Mouse (Mus musculus) forebrain, embryonic 11.5 days (tissue): ENCODE measurements around the gene Slc6a2. TPM values are rescaled to one million over a fixed set of nuclear protein-coding genes. Genes with fewer than 3 reads are reported as not detected.

Experiments
- ATAC-seq: fragments of 200-750 bp; cut with Nextera tagmentation; replicated peaks from 2 replicates; pipeline ENCODE4 v1.8.0; 2017; ENCODE audit warnings: moderate TSS enrichment; ENCODE audit not compliant: low FRiP score
- DNase-seq: peaks from one replicate; pipeline ENCODE4 v3.0.0-alpha.2; 2017; ENCODE audit warnings: low spot score
- H3K27ac ChIP-seq: fragments of 300-500 bp; sonication (generic); 2 replicates; pipeline ENCODE4 v1.5.1; 2014; ENCODE audit warnings: low read depth, low read length
- H3K27me3 ChIP-seq: fragments of 300-500 bp; sonication (generic); 2 replicates; pipeline ENCODE4 v1.6.1; 2014; ENCODE audit warnings: mild to moderate bottlenecking, low read length, mixed read lengths; ENCODE audit not compliant: control insufficient read depth, insufficient read depth
- H3K36me3 ChIP-seq: fragments of 300-500 bp; sonication (generic); 2 replicates; pipeline ENCODE4 v1.6.1; 2014; ENCODE audit warnings: mild to moderate bottlenecking, low read length, moderate library complexity, mixed read lengths; ENCODE audit not compliant: control insufficient read depth, insufficient read depth
- H3K4me1 ChIP-seq: fragments of 300-500 bp; sonication (generic); replicated peaks from 2 replicates; pipeline ENCODE4 v1.6.1; 2014; ENCODE audit warnings: low read length, mixed read lengths; ENCODE audit not compliant: control insufficient read depth, insufficient read depth
- H3K4me2 ChIP-seq: fragments of 300-500 bp; sonication (generic); 2 replicates; pipeline ENCODE4 v1.6.1; 2014; ENCODE audit warnings: low read depth, mild to moderate bottlenecking, low read length, moderate library complexity, mixed read lengths; ENCODE audit not compliant: severe bottlenecking
- H3K4me3 ChIP-seq: fragments of 300-500 bp; sonication (generic); 2 replicates; pipeline ENCODE4 v1.5.1; 2014; ENCODE audit warnings: low read depth, low read length
- H3K9ac ChIP-seq: fragments of 300-500 bp; sonication (generic); 2 replicates; pipeline ENCODE4 v1.6.1; 2014; ENCODE audit warnings: low read length
- H3K9me3 ChIP-seq: fragments of 300-500 bp; sonication (generic); 2 replicates; pipeline ENCODE4 v1.6.1; 2016; ENCODE audit warnings: low read length, mixed read lengths; ENCODE audit not compliant: control insufficient read depth
- WGBS: fragments of 180-500 bp; shearing (Covaris S2); extraction: QIAGEN DNeasy Blood & Tissue Kit; methylation state at CpG from one replicate; pipeline ENCODE4 v1.1.7; 2014; 5-methylcytosine and 5-hydroxymethylcytosine counted together
- microRNA-seq: library from miRNA; unstranded; fragments of <30 nt; microRNA quantifications from one replicate; pipeline ENCODE4, GENCODE M21; 2016; ENCODE audit not compliant: insufficient number of aligned reads
- polyA plus RNA-seq: library from polyadenylated mRNA; unstranded; fragments of >200 nt; fragmentation: Nextera tagmentation; extraction: Ambion mirVana; gene quantifications from 2 replicates; pipeline ENCODE4 v1.2.1, GENCODE M21; 2014

Slc6a2 gene
- polyA plus RNA-seq, 1 experiment from 2014 or later: not detected

- no peak overlapping the region for H3K9ac ChIP-seq
- H3K36me3 ChIP-seq: no peaks in the 10 kb centered on the region
- no peak overlapping the region for H3K4me3 ChIP-seq
- DNase-seq: no peak
- no peak overlapping the region for H3K27ac ChIP-seq
- ATAC-seq: no peak
- 89% methylated on average over 4 of the region's 4 CpGs for WGBS
- H3K9me3 ChIP-seq: no peaks in the 10 kb centered on the region
- no peaks in the 10 kb centered on the region for H3K4me1 ChIP-seq
- no peak overlapping the region for H3K4me2 ChIP-seq
- H3K27me3 ChIP-seq: no peaks in the 10 kb centered on the region
Measured at GRCm38 (mm10) chr8:93040776-93041567, 81.1 kb downstream of the Slc6a2 start.

- Histone ChIP-seq H3K4me2 (no peak overlapping the region), H3K9me3 (no peaks in the 10 kb centered on the region), H3K36me3 (no peaks in the 10 kb centered on the region), H3K27ac (no peak overlapping the region), H3K27me3 (no peaks in the 10 kb centered on the region), H3K4me1 (no peaks in the 10 kb centered on the region), H3K9ac (no peak overlapping the region), H3K4me3 (no peak overlapping the region)
- DNase-seq (no peak), ATAC-seq (no peak)
- 62% methylated on average over 1 of the region's 1 CpGs for WGBS
Measured at GRCm38 (mm10) chr8:93043083-93043482, 83.2 kb downstream of the Slc6a2 start.

GRCm38 (mm10) chr8:93048092-93048491 lies 88.2 kb downstream of the Slc6a2 start, which contains the start of gene Ces1a:
TSS of gene Ces1a (minus strand) at chr8:93048192.
- ATAC-seq (no peak), DNase-seq (no peak)
- Histone ChIP-seq H3K4me2 (no peak within 1 kb of the TSS), H3K9me3 (no peaks in the 10 kb centered on the region), H3K27me3 (no peaks in the 10 kb centered on the region), H3K4me3 (no peak within 1 kb of the TSS), H3K4me1 (no peaks in the 10 kb centered on the region), H3K27ac (no peak within 1 kb of the TSS), H3K36me3 (no peaks in the 10 kb centered on the region), H3K9ac (no peak within 1 kb of the TSS)
- 79% methylated on average over 3 of the region's 3 CpGs for WGBS

GRCm38 (mm10) chr8:93048510-93049416 lies 88.9 kb downstream of the Slc6a2 start:
- ATAC-seq (no peak), DNase-seq (no peak)
- no peaks in the 10 kb centered on the region for H3K4me1 ChIP-seq
- no peak overlapping the region for H3K4me2 ChIP-seq
- H3K9ac ChIP-seq: no peak overlapping the region
- H3K27ac ChIP-seq: no peak overlapping the region
- 75% methylated on average over 4 of the region's 4 CpGs for WGBS
- H3K9me3 ChIP-seq: no peaks in the 10 kb centered on the region
- no peaks in the 10 kb centered on the region for H3K27me3 ChIP-seq
- H3K4me3 ChIP-seq: no peak overlapping the region
- H3K36me3 ChIP-seq: no peaks in the 10 kb centered on the region

Small RNAs within 50 kb of the gene (microRNA-seq; reads per million reads assigned to microRNA genes)
- gene Gm22151: not detected

Other genes with a start within 250 kb of the Slc6a2 start
- 40.4 and 43.9 TPM in 2 replicates for gene Mmp2, start 132.8 kb upstream of the Slc6a2 start, polyA plus RNA-seq
- gene Lpcat2, start 104.7 kb upstream of the Slc6a2 start, polyA plus RNA-seq: 3.2 and 3.9 TPM in 2 replicates
- not detected in 2 replicates for gene Capns2, start 58.7 kb upstream of the Slc6a2 start, polyA plus RNA-seq
- not detected in 2 replicates for gene Ces1a, start 88.1 kb downstream of the Slc6a2 start, polyA plus RNA-seq
- gene Ces1b, start 119.9 kb downstream of the Slc6a2 start, polyA plus RNA-seq: not detected in 2 replicates
- not detected in 2 replicates for gene Ces1c, start 171.2 kb downstream of the Slc6a2 start, polyA plus RNA-seq
- gene Ces1d, start 237.8 kb downstream of the Slc6a2 start, polyA plus RNA-seq: 0.12 and 0.19 TPM in 2 replicates